Mouse (Mus musculus) kidney, adult 2 months (tissue): Measurements from ENCODE around the gene Flad1.

Experiments used
- CTCF ChIP-seq: fragments of 200-500 bp; conservative IDR thresholded peaks from 2 replicates; pipeline ENCODE4 v1.5.1; 2011; ENCODE audit warnings: low read depth, mild to moderate bottlenecking, control low read depth, low read length, moderate library complexity, mixed read lengths; ENCODE audit not compliant: insufficient read depth, insufficient read length
- POLR2A ChIP-seq: fragments of 200-500 bp; IDR thresholded peaks from one replicate; pipeline ENCODE4 v1.6.1; 2011; ENCODE audit warnings: low read depth, low read length, control low read depth

- no peak for TF ChIP-seq CTCF
- TF ChIP-seq POLR2A = no peak
Observed at GRCm38 (mm10) chr3:89458372-89458964, 46.8 kb upstream of the Flad1 start.
